Mouse (Mus musculus): ENCODE measurements around the gene Adamtsl5. TPM values are rescaled to one million over a fixed set of nuclear protein-coding genes. Genes with fewer than 3 reads are reported as not detected.

Gene Adamtsl5
- total RNA-seq, 2 experiments from 2014 or later, result 32.5 to 37.0 TPM

GRCm38 (mm10) chr10:80295618-80296425 lies 52.4 kb downstream of the Adamtsl5 start, which contains the start of gene Apc2:
Apc2 (plus strand) TSS chr10:80295977.
- DNase-seq (ENCODE audit: low spot score), result peak; percentile 74

- DNase-seq (ENCODE audit: low spot score), result no peak
Measured at GRCm38 (mm10) chr10:80294788-80295303, 53.4 kb downstream of the Adamtsl5 start.

GRCm38 (mm10) chr10:80294311-80294710 lies 53.9 kb downstream of the Adamtsl5 start:
- no peak for DNase-seq (ENCODE audit: low spot score)

GRCm38 (mm10) chr10:80293325-80293724 lies 54.9 kb downstream of the Adamtsl5 start:
- no peak for DNase-seq (ENCODE audit: low spot score)

- DNase-seq (ENCODE audit: low spot score), result peak; percentile 94
Measured at GRCm38 (mm10) chr10:80292251-80293146, 55.7 kb downstream of the Adamtsl5 start, which contains the start of gene Rps15. Rps15 (plus strand) TSS chr10:80292453.

Small RNA genes lying within 50 kb of the gene (microRNA-seq; reads per million reads assigned to microRNA genes)
- not detected for gene Gm22721

Other genes with a start within 250 kb of the Adamtsl5 start
- gene Sbno2, start 242.8 kb downstream of the Adamtsl5 start, total RNA-seq (2021), result 1 to 10 TPM; 5.4 to 5.9 TPM
- gene Stk11, start 232.6 kb downstream of the Adamtsl5 start, total RNA-seq (2021), result 100 to 1,000 TPM; 145 to 148 TPM
- 100 to 1,000 TPM; 573 to 611 TPM for gene Atp5d, start 209.8 kb downstream of the Adamtsl5 start, total RNA-seq (2021)
- gene Cbarp, start 207.6 kb downstream of the Adamtsl5 start, total RNA-seq (2021), result 1 to 10 TPM; 1.6 to 1.9 TPM
- gene Midn, start 200.1 kb downstream of the Adamtsl5 start, total RNA-seq (2021), result 10 to 100 TPM; 40.6 to 47.9 TPM
- 10 to 100 TPM; 28.9 to 37.5 TPM for gene Cirbp, start 182.4 kb downstream of the Adamtsl5 start, total RNA-seq (2021)
- gene 1600002K03Rik, start 175.5 kb downstream of the Adamtsl5 start, total RNA-seq (2021), result 1 to 10 TPM; 5.4 to 6.5 TPM
- gene Efna2, start 168.9 kb downstream of the Adamtsl5 start, total RNA-seq (2021), result under 1 TPM; 0.24 to 0.48 TPM
- gene Mum1, start 122.0 kb downstream of the Adamtsl5 start, total RNA-seq (2021), result 10 to 100 TPM; 13.8 to 13.9 TPM
- gene Ndufs7, start 99.3 kb downstream of the Adamtsl5 start, total RNA-seq (2021), result 100 to 1,000 TPM; 578 to 613 TPM
- gene Gamt, start 87.4 kb downstream of the Adamtsl5 start, total RNA-seq (2021), result 10 to 100 TPM; 27.4 to 28.7 TPM
- 10 to 100 TPM; 34.2 to 38.8 TPM for gene Dazap1, start 86.9 kb downstream of the Adamtsl5 start, total RNA-seq (2021)
- gene Rps15, start 56.0 kb downstream of the Adamtsl5 start, total RNA-seq (2021), result 100 to 1,000 TPM; 703 to 778 TPM
- under 1 TPM; 0.18 to 0.31 TPM for gene Apc2, start 52.4 kb downstream of the Adamtsl5 start, total RNA-seq (2021)
- 1 to 10 TPM; 6.8 to 7.1 TPM for gene 2310011J03Rik, start 27.9 kb downstream of the Adamtsl5 start, total RNA-seq (2021)
- gene Pcsk4, start 18.9 kb downstream of the Adamtsl5 start, total RNA-seq (2021), result under 1 TPM; 0.78 to 0.97 TPM
- gene Reep6, start 18.5 kb downstream of the Adamtsl5 start, total RNA-seq (2021), result 1 to 10 TPM; 3.4 to 4.1 TPM
- gene Plk5, start 8.0 kb upstream of the Adamtsl5 start, total RNA-seq (2021), result under 1 TPM; 0.09 to 0.11 TPM
- 1 to 10 TPM; 4.0 to 4.6 TPM for gene Mex3d, start 39.2 kb upstream of the Adamtsl5 start, total RNA-seq (2021)
- gene Mbd3, start 51.1 kb upstream of the Adamtsl5 start, total RNA-seq (2021), result 100 to 1,000 TPM; 108 to 127 TPM
- 100 to 1,000 TPM; 831 to 847 TPM for gene Uqcr11, start 58.4 kb upstream of the Adamtsl5 start, total RNA-seq (2021)
- 10 to 100 TPM; 11.2 to 11.3 TPM for gene Tcf3, start 85.2 kb upstream of the Adamtsl5 start, total RNA-seq (2021)
- gene Onecut3, start 146.4 kb upstream of the Adamtsl5 start, total RNA-seq (2021), result not detected
- gene Atp8b3, start 190.7 kb upstream of the Adamtsl5 start, total RNA-seq (2021), result not detected
- gene Rexo1, start 213.1 kb upstream of the Adamtsl5 start, total RNA-seq (2021), result 10 to 100 TPM in 1 of 2 experiments, 1 to 10 TPM in 1; 9.6 to 11.1 TPM
- gene Klf16, start 228.9 kb upstream of the Adamtsl5 start, total RNA-seq (2021), result 1 to 10 TPM; 1.5 to 1.9 TPM
- gene Abhd17a, start 241.9 kb upstream of the Adamtsl5 start, total RNA-seq (2021), result 10 to 100 TPM; 62.4 to 64.3 TPM